Mouse (Mus musculus) mammary gland, adult 2 months (tissue): ENCODE data around the gene Olfr52. TPM values are rescaled to one million over a fixed set of nuclear protein-coding genes. Genes with fewer than 3 reads are reported as not detected.

Experiments used
- polyA plus RNA-seq: library from polyadenylated mRNA; depleted of rRNA; stranded (reverse); fragments of >200 nt; gene quantifications from 2 replicates; pipeline ENCODE4 v1.2.3, GENCODE M21; 2012; ENCODE audit warnings: low replicate concordance; rRNA removed

Olfr52 gene
- not detected in 2 replicates for polyA plus RNA-seq

DNA sequence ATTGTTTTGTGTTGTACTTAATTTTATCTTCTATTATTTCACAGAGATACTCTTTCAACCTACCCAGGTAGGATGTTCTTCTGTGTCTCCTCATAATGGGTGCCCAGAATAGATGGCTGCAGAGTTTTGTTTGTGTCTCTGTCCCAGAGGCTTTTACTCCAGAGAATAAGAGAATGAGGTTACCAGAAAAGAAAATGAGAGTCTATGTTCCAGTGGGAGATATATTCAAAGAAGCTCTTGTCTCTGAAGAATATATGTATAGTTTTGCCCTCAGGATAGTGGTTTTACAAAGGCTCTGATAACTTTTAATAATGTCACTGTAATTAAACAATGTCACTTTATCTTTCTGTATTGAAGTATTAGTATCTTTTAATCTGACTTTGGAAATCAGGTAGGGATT, at the start of gene Olfr52:
TSS of gene Olfr52 (minus strand) at position 101 of the 400 bp plus-strand sequence.

DNA sequence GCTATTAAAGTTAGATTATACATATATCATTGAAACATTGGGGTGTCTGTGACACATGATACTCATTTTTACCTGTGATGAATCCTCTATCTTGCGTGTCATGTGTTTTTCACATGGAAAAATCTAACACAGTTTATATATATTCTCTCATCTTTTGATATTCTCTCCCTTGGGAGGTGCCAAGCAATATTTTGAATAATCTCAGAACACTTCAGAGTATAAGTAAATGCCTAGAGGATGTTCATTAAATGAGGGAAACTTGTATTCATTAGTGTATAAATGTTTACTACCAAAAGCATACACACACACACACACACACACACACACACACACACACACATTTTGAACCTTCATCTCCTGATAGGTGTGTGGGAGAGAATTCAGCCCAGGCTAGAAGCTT, 45.8 kb upstream of the Olfr52 start, which contains the start of gene Olfr1047:
TSS of gene Olfr1047 (minus strand) at position 101 of the 400 bp plus-strand sequence.

GRCm38 (mm10) chr2:86219214-86219613, 33.7 kb upstream of the Olfr52 start, which contains the start of gene Olfr1046:
Olfr1046 (minus strand) TSS chr2:86219314.

GRCm38 (mm10) chr2:86202909-86203308, 17.4 kb upstream of the Olfr52 start, which contains the start of gene Olfr1045:
Olfr1045 (minus strand) TSS chr2:86203009.

GRCm38 (mm10) chr2:86177720-86178119, 7.8 kb downstream of the Olfr52 start, which contains the start of gene Olfr1044:
Olfr1044 (minus strand) TSS chr2:86177820.

DNA sequence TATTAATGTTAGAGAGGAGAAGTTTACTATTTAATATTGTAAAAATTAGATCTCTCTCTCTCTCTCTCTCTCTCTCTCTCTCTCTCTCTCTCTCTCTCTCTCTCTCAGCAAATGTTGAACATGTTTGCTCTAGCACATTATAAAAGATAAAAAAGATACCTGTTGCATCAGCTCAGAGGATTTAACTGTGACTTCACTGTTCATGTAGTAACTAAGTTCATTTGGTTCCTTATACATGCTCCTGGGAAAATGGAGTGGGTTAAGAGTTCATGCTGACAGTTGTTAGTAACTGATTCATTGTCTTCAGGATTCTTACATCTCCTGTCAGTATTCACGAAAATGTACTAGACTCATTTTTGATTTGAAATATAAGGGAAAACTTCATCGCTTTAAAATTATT, 18.1 kb downstream of the Olfr52 start, which contains the start of gene Olfr1043:
TSS of gene Olfr1043 (minus strand) at position 101 of the 400 bp plus-strand sequence.

GRCm38 (mm10) chr2:86161738-86162137, 23.7 kb downstream of the Olfr52 start, which contains the start of gene Olfr1042:
Olfr1042 (minus strand) TSS chr2:86161838.

DNA sequence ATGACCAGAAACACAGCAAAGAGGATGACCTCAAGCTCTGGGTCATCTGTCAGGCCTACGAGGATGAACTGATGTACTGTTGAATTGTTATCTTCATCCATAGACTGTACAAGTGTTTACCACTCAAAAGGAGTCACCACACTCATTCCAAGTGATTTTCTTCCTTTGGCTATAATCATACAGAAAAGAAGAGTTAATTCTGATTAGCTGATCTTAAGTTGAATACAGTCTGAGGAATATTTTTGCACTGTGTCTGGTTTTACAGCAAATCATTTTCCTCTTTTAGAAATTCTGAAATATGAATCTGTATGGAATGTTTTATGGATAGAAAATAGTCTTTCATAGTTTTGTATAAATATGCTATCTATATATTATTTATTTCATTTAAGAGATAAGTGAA, 38.9 kb downstream of the Olfr52 start, which contains the start of gene Olfr1040:
TSS of gene Olfr1040 (minus strand) at position 101 of the 400 bp plus-strand sequence.

DNA sequence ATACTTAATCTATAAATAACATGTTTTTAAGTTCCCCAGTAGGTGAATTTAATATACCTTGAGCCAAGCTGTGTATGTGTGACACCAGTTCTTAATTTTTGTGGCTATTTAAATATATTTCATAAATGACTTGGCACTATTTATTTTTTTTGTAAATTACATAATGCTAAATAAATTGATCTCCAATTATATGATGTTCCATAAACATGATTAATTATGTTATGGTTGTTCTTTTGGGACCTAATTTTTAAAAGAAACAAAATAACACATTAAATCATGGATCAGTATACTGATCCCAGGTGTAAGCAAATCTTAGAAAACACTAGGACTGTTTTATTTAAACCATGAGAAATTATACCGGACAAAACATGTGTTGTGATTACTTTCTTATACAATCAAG, 49.7 kb downstream of the Olfr52 start, which contains the start of gene Olfr1039:
TSS of gene Olfr1039 (minus strand) at position 101 of the 400 bp plus-strand sequence.

Other genes starting within 250 kb of the Olfr52 start
- gene Olfr1028, start 235.2 kb downstream of the Olfr52 start, polyA plus RNA-seq, result not detected in 2 replicates
- not detected in 2 replicates for gene Olfr1029, start 211.8 kb downstream of the Olfr52 start, polyA plus RNA-seq
- gene Olfr1030, start 206.4 kb downstream of the Olfr52 start, polyA plus RNA-seq, result not detected in 2 replicates
- not detected in 2 replicates for gene Olfr1031, start 195.4 kb downstream of the Olfr52 start, polyA plus RNA-seq
- not detected in 2 replicates for gene Olfr1032, start 180.1 kb downstream of the Olfr52 start, polyA plus RNA-seq
- 0.29 and 0.73 TPM in 2 replicates for gene Olfr1033, start 165.1 kb downstream of the Olfr52 start, polyA plus RNA-seq
- 0.20 TPM in 1 of 2 replicates, not detected in the other for gene Olfr1034, start 139.8 kb downstream of the Olfr52 start, polyA plus RNA-seq
- not detected in 2 replicates for gene Olfr1036, start 111.7 kb downstream of the Olfr52 start, polyA plus RNA-seq
- gene Olfr1037, start 98.3 kb downstream of the Olfr52 start, polyA plus RNA-seq, result not detected in 2 replicates
- gene Olfr1039, start 49.8 kb downstream of the Olfr52 start, polyA plus RNA-seq, result not detected in 2 replicates
- not detected in 2 replicates for gene Olfr1040, start 39.0 kb downstream of the Olfr52 start, polyA plus RNA-seq
- gene Olfr1042, start 23.8 kb downstream of the Olfr52 start, polyA plus RNA-seq, result not detected in 2 replicates
- not detected in 2 replicates for gene Olfr1043, start 18.2 kb downstream of the Olfr52 start, polyA plus RNA-seq
- gene Olfr1044, start 7.9 kb downstream of the Olfr52 start, polyA plus RNA-seq, result not detected in 2 replicates
- not detected in 2 replicates for gene Olfr1045, start 17.3 kb upstream of the Olfr52 start, polyA plus RNA-seq
- not detected in 2 replicates for gene Olfr1046, start 33.6 kb upstream of the Olfr52 start, polyA plus RNA-seq
- not detected in 2 replicates for gene Olfr1047, start 45.7 kb upstream of the Olfr52 start, polyA plus RNA-seq
- not detected in 2 replicates for gene Olfr1048, start 54.6 kb upstream of the Olfr52 start, polyA plus RNA-seq
- not detected in 2 replicates for gene Olfr1049, start 72.6 kb upstream of the Olfr52 start, polyA plus RNA-seq
- not detected in 2 replicates for gene Olfr1051, start 93.4 kb upstream of the Olfr52 start, polyA plus RNA-seq
- not detected in 2 replicates for gene Olfr1052, start 106.8 kb upstream of the Olfr52 start, polyA plus RNA-seq
- gene Olfr1053, start 129.6 kb upstream of the Olfr52 start, polyA plus RNA-seq, result not detected in 2 replicates
- not detected in 2 replicates for gene Olfr1054, start 149.8 kb upstream of the Olfr52 start, polyA plus RNA-seq
- gene Olfr1055, start 164.6 kb upstream of the Olfr52 start, polyA plus RNA-seq, result not detected in 2 replicates
- not detected in 2 replicates for gene Olfr1056, start 176.8 kb upstream of the Olfr52 start, polyA plus RNA-seq
- gene Olfr1057, start 192.7 kb upstream of the Olfr52 start, polyA plus RNA-seq, result not detected in 2 replicates
- not detected in 2 replicates for gene Olfr1058, start 202.9 kb upstream of the Olfr52 start, polyA plus RNA-seq
- not detected in 2 replicates for gene Olfr1061, start 228.4 kb upstream of the Olfr52 start, polyA plus RNA-seq
- gene Olfr1062, start 241.1 kb upstream of the Olfr52 start, polyA plus RNA-seq, result not detected in 2 replicates